Mouse (Mus musculus) testis, adult 2 months (tissue): ENCODE results near the gene Gng12. TPM values are rescaled to one million over a fixed set of nuclear protein-coding genes. Genes with fewer than 3 reads are reported as not detected.

Experiments
- H3K27ac ChIP-seq: fragments of 200-500 bp; 2 replicates; pipeline ENCODE4 v1.5.1; 2012; ENCODE audit warnings: low read depth, low read length; ENCODE audit not compliant: control insufficient read depth, insufficient read depth
- H3K27me3 ChIP-seq: fragments of 200-500 bp; 2 replicates; pipeline ENCODE4 v1.6.1; 2012; ENCODE audit warnings: mild to moderate bottlenecking, low read length, moderate library complexity; ENCODE audit not compliant: control insufficient read depth, insufficient read depth
- H3K36me3 ChIP-seq: fragments of 200-500 bp; 2 replicates; pipeline ENCODE4 v1.6.1; 2012; ENCODE audit warnings: mild to moderate bottlenecking, low read length; ENCODE audit not compliant: control insufficient read depth, insufficient read depth
- H3K4me1 ChIP-seq: fragments of 200-500 bp; 2 replicates; pipeline ENCODE4 v1.6.1; 2012; ENCODE audit warnings: low read length; ENCODE audit not compliant: control insufficient read depth, insufficient read depth
- H3K4me3 ChIP-seq: fragments of 200-500 bp; 2 replicates; pipeline ENCODE4 v1.5.1; 2012; ENCODE audit warnings: low read depth, mild to moderate bottlenecking, low read length, moderate library complexity, mixed read lengths; ENCODE audit not compliant: control insufficient read depth
- CTCF ChIP-seq: fragments of 200-500 bp; IDR thresholded peaks from 2 replicates; pipeline ENCODE4 v1.5.1; 2012; ENCODE audit warnings: low read depth, mild to moderate bottlenecking, inconsistent platforms, low read length, moderate library complexity; ENCODE audit not compliant: control insufficient read depth, insufficient read depth, insufficient replicate concordance
- POLR2A ChIP-seq: fragments of 200-500 bp; IDR thresholded peaks from 2 replicates; pipeline ENCODE4 v1.6.1; 2012; ENCODE audit warnings: low read depth, mild to moderate bottlenecking, inconsistent platforms, low read length, moderate library complexity; ENCODE audit not compliant: control insufficient read depth
- polyA plus RNA-seq: library from polyadenylated mRNA; depleted of rRNA; stranded (reverse); fragments of >200 nt; gene quantifications from 2 replicates; pipeline ENCODE4 v1.2.3, GENCODE M21; 2012

Gene Gng12
- polyA plus RNA-seq, 1 experiment: 13.6 TPM

GRCm38 (mm10) chr6:66986063-66986462 lies 89.9 kb downstream of the Gng12 start:
- no peaks in the 10 kb centered on the region for H3K27me3 ChIP-seq
- H3K27ac ChIP-seq: no peak overlapping the region
- no peaks in the 10 kb centered on the region; the same call in none of the 2 replicates for H3K4me1 ChIP-seq
- no peak for TF ChIP-seq CTCF
- no peak for TF ChIP-seq POLR2A
- no peaks in the 10 kb centered on the region for H3K36me3 ChIP-seq
- no peak overlapping the region for H3K4me3 ChIP-seq

- Histone ChIP-seq H3K4me1 (no peaks in the 10 kb centered on the region; the same call in none of the 2 replicates), H3K36me3 (no peaks in the 10 kb centered on the region), H3K27ac (no peak overlapping the region), H3K27me3 (no peaks in the 10 kb centered on the region), H3K4me3 (no peak overlapping the region)
- no peak for TF ChIP-seq CTCF
- no peak for TF ChIP-seq POLR2A
Measured at GRCm38 (mm10) chr6:66987643-66988042, 91.4 kb downstream of the Gng12 start.

- no peak overlapping the region for H3K4me3 ChIP-seq
- H3K27ac ChIP-seq: no peak overlapping the region
- H3K4me1 ChIP-seq: no peaks in the 10 kb centered on the region; the same call in none of the 2 replicates
- TF ChIP-seq POLR2A: no peak
- TF ChIP-seq CTCF: no peak
- no peaks in the 10 kb centered on the region for H3K36me3 ChIP-seq
- H3K27me3 ChIP-seq: no peaks in the 10 kb centered on the region
Measured at GRCm38 (mm10) chr6:66988363-66988762, 92.2 kb downstream of the Gng12 start.

- H3K4me1 ChIP-seq: no peaks in the 10 kb centered on the region; the same call in none of the 2 replicates
- H3K4me3 ChIP-seq: no peak overlapping the region
- H3K27me3 ChIP-seq: no peaks in the 10 kb centered on the region
- TF ChIP-seq CTCF (no peak), POLR2A (no peak)
- H3K27ac ChIP-seq: no peak overlapping the region
- H3K36me3 ChIP-seq: no peaks in the 10 kb centered on the region
Measured at GRCm38 (mm10) chr6:66989037-66989436, 92.8 kb downstream of the Gng12 start.

GRCm38 (mm10) chr6:66989518-66989917 lies 93.3 kb downstream of the Gng12 start:
- Histone ChIP-seq H3K27ac (no peak overlapping the region), H3K4me3 (no peak overlapping the region), H3K4me1 (no peaks in the 10 kb centered on the region; the same call in 1 of the 2 replicates), H3K36me3 (no peaks in the 10 kb centered on the region), H3K27me3 (no peaks in the 10 kb centered on the region)
- TF ChIP-seq CTCF (no peak), POLR2A (no peak)

- no peak overlapping the region for H3K27ac ChIP-seq
Measured at GRCm38 (mm10) chr6:66992232-66992631, 96.0 kb downstream of the Gng12 start.

GRCm38 (mm10) chr6:66992786-66993185 lies 96.6 kb downstream of the Gng12 start:
- H3K36me3 ChIP-seq: no peaks in the 10 kb centered on the region
- no peaks in the 10 kb centered on the region for H3K4me1 ChIP-seq
- H3K4me3 ChIP-seq: no peak overlapping the region
- no peak overlapping the region for H3K27ac ChIP-seq
- TF ChIP-seq CTCF (no peak), POLR2A (no peak)
- no peaks in the 10 kb centered on the region for H3K27me3 ChIP-seq

More at GRCm38 (mm10) chr6:66992232-66992631, 96.0 kb downstream of the Gng12 start:
- H3K27me3 ChIP-seq: no peaks in the 10 kb centered on the region
- no peak overlapping the region for H3K4me3 ChIP-seq
- H3K4me1 ChIP-seq: no peaks in the 10 kb centered on the region
- no peak for TF ChIP-seq POLR2A
- TF ChIP-seq CTCF: no peak
- H3K36me3 ChIP-seq: no peaks in the 10 kb centered on the region

GRCm38 (mm10) chr6:66994981-66995380 lies 98.8 kb downstream of the Gng12 start:
- no peaks in the 10 kb centered on the region for H3K27me3 ChIP-seq
- no peaks in the 10 kb centered on the region for H3K36me3 ChIP-seq

More at GRCm38 (mm10) chr6:66994981-66995380, 98.8 kb downstream of the Gng12 start:
- TF ChIP-seq POLR2A (no peak), CTCF (no peak)
- no peak overlapping the region for H3K4me3 ChIP-seq
- no peak overlapping the region for H3K27ac ChIP-seq
- no peaks in the 10 kb centered on the region for H3K4me1 ChIP-seq
